Mouse (Mus musculus) CH12F3 (cell line): Measurements from ENCODE around the gene Zbtb21.
"Not testable (repeated sequence)": the region's sequence is repeated elsewhere in the genome, so short reads cannot be mapped to it uniquely, and the experiment has no call there.

ENCODE experiments used
- in situ Hi-C: fragments of 300-500 bp; cut with MboI; formaldehyde crosslinking; loops from 2 replicates; pipeline ENCODE4 v1.14.3; 2020; ENCODE audit warnings: low sequenced_read_pairs

Gene Zbtb21

GRCm38 (mm10) chr16:97948836-97949235, 13.6 kb downstream of the Zbtb21 start:
- in situ Hi-C loops = no loop called here

GRCm38 (mm10) chr16:97946993-97947392, 15.4 kb downstream of the Zbtb21 start:
- in situ Hi-C loops = not testable (repeated sequence)

DNA sequence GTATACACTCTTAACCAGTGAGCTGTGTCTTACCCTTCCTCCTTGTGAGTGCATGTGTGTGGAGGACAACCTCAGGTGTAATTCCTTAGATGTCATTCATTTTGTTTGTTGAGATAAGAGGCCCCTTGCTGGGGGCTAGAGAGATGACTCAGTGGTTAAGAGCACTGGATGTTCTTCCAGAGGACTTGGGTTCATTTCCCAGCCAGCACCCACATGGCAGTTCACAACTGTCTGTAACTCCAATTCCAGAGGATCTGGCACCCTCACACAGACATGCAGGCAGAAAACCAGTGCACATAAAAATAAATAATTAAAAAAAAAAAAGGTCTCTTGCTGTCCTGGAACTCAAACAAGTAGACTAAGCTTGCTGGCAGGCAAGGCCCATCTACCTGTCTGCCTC, 20.6 kb downstream of the Zbtb21 start:
- in situ Hi-C loops = no loop called here

DNA sequence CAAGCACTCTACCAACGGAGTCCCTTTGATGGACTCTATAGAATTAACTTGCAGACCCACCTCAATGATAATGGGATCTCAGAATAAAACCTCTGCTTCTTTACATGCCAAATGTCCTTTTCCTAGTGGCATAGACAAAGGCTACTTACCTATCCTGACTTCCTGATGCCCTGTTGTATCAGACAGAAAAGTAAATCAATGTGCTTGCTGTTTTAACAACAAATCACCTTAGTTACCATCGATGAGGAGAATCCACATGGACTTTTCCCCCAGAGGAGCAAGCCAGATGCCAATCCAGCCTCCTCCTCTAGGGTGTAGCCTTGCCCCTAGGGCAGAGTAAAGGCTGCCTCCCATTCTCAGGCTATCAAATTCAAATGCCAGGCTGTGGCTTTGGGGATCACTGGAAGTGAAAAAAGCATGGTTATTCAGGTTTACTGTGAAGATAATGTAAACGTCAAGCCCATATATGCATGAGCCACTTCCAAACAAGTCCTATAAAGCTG, 21.9 kb downstream of the Zbtb21 start:
- in situ Hi-C loops = no loop called here

DNA sequence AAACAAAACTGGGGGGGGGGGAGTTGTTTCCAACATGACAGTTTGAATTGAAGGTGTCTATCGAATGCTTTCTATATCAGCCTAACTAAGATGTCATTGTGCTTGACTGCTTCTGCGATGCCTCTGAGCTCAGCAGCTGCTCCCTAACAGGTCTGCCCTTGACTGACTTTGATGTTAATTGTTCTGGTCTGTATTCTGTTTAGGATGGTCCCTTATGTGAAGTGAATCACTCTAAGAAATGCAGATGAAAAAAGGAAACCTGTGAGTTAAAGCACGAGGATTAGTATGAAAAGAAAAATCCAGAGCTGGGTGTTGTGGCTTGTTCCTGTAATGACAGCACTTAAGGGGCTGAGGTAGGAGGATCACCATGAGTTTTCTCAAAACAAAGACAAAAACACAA, 26.6 kb downstream of the Zbtb21 start:
- in situ Hi-C loops = no loop called here

- in situ Hi-C loops = no loop called here
Measured at GRCm38 (mm10) chr16:97930231-97930630, 32.2 kb downstream of the Zbtb21 start.

DNA sequence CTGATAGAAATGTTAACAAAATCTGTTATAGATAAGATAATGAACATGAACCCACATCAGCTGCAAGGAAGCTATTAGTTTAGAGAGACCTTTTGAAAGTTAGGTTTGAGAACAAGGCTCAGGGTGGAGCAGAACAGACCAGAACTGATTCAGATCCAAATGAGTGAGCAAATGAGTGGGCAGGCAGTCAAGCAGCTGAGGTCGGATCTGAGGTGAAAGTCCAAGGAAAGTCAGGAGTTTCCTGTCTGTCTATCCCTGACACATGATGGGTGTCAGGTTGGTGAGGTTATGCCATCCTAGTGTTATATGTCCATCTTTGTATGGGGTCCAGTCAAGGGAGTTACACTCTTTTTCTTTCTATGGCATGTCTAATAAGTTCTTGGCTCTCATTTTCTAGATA, 32.9 kb downstream of the Zbtb21 start:
- in situ Hi-C loops = no loop called here

DNA sequence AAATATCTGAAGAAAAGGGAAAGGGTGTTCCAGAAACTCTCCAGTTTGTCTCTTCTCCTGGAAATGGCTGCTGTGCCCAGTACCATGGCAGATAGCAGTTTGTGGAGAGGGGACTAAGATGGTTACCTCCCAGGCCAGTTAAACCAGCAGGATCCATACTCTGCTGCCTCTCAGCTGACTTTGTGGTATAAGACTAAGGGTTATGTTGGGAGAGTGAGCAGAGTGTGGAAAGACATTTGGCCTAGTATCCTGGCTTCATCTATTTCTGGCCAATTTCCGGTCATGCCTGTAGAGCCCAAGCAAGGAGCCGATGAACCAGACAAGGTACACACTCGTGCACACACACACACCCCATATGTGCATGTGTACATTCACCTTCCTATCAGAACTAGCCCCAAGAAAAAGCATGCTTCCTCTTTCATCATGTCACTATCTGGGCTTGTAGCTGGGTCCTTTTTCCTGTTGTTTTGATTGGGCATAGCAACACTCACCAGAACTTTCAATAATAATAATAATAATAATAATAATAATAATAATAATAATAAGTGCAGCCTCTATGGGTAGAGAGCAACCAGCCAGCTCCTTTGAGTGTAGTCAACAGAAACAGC, 35.0 kb downstream of the Zbtb21 start:
- in situ Hi-C loops = no loop called here

GRCm38 (mm10) chr16:97926381-97926780, 36.0 kb downstream of the Zbtb21 start:
- in situ Hi-C loops = no loop called here

DNA sequence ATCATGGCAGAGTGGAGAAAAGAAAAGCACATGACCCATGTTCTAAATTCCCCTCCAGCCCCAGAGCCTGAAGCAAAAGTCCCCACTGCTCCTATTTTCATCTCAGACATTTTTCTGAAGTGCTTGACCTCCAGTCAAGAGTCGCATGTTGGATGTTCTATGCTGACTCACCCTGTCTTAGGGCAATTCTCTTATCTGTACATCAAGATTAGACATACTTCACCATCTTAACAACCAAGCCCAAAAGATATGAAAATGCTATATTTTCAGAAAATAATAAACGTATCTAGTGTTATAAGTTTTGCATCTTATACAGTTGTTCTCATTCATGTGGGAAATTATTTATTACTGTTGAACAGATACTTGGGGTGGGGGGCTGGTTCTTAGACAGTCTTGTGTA, 36.7 kb downstream of the Zbtb21 start:
- in situ Hi-C loops = no loop called here

GRCm38 (mm10) chr16:97923700-97924099, 38.7 kb downstream of the Zbtb21 start:
- in situ Hi-C loops = no loop called here

DNA sequence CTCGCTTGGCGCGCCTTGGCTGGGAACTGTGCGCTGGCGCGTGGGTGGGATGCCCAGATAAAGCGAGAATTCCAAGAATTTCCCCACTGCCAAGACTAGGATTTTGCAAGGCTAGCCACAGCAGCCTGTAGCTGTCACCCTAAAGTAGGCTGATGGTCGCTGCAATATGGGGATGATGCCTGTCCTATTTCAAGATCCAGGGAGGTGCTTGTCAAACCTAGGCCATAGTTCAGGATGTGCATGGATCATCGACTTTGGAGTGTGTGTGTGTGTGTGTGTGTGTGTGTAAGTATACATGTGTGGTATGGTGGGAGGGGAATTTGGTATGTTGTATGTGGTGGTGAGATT, 39.7 kb downstream of the Zbtb21 start:
- in situ Hi-C loops = no loop called here

DNA sequence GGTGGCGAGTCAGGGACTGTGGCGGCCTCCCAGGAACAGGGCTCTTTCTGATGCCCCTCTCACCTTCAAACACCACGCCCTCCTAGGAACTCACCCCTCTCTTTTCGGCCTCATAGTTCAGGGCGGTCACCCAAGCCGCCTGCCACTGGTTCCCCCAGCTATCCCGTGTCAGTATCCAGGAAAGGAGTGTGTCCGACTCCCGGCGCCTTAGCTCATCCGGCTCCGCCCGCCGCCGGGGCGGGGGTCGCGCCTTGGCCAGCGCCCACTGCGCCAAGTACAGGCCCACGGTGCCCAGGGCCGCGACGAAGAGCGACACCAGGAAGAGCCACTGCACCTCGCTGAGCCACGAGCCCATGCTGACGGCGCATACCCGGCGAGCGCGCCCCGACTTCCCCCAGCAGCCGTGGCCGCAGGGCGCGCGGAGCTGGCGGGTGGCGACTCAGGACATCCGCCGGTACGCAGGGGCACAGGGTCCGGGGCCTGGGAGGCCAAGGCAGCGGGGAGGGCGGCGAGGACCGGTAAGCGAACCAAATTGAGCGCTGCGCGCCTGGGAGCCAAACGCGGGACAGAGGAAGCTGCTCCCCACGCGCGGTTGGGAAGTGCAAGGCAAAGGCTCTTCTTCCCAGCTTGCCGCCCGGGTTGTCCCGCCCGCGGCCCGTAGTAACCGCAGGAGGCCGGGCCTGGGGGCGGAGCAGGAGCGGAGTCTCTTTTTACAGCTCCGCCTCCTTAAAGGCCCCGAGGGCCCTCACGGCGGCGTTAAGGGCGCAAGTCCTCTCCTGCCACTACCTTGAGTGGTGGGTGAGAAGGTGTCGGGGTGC, 40.3 kb downstream of the Zbtb21 start:
- in situ Hi-C loops = no loop called here

DNA sequence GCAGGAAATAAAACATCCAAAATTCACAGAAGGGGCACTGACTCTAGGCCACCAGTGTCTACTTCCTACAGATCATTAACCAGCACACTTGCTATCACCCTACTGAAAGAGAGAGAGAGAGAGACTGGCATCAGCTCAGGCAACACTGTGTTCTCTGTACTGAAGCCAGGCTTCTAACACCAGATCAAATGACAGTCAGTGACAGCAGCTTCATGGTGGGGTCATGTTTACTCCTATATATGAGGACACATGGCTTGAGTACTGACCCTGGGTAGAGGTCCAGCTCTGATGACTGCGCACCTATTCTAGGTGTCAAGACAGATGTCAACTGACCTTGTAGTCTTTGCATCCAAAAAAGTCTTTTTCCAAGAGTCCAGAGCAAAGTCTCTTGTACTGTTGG, 41.8 kb downstream of the Zbtb21 start:
- in situ Hi-C loops = no loop called here

DNA sequence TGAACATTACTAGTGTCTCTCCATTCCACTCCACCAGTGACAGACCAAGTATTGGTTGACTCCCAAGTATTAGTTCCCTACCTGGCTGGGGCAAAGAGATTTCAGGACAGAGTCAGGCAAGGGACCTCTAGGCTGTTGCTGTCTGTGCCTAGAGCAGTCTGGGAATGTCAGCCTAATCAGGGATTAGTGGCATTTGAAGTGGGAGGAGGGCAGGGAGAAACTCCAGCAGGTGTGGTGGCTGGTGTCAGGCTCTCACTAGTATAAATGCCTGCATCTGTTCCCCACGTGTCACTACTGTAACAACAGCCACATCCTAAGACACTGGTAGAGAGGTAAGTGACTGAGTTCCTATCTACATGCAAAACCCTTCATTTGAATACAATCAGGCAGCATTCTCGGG, 42.6 kb downstream of the Zbtb21 start:
- in situ Hi-C loops = no loop called here

DNA sequence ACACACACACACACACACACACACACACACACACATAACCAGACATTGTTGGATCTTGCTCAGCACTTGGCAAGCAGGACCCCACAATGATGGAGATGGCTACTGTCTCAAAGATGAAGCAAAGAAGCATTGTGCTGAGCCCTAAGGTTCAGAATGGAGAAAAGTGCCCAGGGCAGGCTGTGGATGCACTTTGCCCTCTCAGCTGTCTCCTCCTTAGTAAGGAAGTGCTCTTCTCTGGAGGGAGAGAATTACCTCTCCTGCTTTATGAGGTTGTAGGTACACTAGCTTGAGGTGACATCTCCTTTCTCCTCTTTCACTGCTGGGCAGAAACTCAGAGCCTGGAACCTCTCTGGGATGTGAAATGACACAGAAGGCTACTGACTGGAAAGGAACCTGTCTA, 49.5 kb downstream of the Zbtb21 start:
- in situ Hi-C loops = no loop called here

DNA sequence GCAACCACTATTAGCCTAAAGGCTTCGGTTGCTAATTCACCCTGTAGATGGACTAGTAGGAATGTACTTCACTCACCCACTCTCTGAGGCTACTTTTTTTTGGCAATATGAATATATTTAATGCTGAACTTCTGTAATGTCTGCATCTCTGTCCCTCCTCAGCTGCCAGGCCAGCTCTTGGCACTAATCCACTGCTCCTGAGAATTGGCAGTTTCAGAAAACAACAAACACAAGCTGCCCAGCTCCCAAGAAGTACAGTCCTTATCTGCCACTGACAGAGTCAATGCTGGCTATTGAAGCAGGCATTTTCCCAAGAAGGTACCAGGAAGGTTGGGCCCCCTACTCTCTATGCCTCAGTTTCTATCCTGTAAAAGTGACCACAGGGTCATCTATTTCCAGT, 53.1 kb downstream of the Zbtb21 start:
- in situ Hi-C loops = no loop called here

DNA sequence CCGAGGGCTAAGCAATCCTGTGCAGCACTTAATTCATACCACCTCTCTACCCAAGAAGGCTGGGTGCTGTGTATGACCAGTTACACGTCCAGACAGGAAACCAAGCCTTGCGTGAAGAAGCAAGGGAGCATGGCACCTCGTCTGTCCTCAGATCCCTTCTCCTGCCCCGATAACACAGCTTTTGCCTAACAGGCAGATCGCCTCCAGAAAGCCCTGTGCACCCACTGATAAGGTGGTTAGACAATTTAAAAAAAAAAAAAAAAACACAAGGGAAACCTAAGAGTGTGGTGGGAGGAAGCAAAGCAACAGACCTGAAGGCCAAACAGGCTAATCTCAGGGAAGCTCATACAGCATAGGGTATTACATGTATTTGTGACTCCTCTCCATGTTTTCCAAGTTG, 54.9 kb downstream of the Zbtb21 start:
- in situ Hi-C loops = no loop called here

- in situ Hi-C loops = no loop called here
Measured at GRCm38 (mm10) chr16:97906337-97906736, 56.1 kb downstream of the Zbtb21 start.

- in situ Hi-C loops = no loop called here
Measured at GRCm38 (mm10) chr16:97905449-97905991, 56.9 kb downstream of the Zbtb21 start.

- in situ Hi-C loops = no loop called here
Measured at GRCm38 (mm10) chr16:97904035-97904434, 58.4 kb downstream of the Zbtb21 start.

- in situ Hi-C loops = no loop called here
Measured at GRCm38 (mm10) chr16:97897346-97898024, 64.9 kb downstream of the Zbtb21 start.
